Mouse (Mus musculus) neural tube, embryonic 11.5 days (tissue): ENCODE measurements around the gene Rbm4b. TPM values are rescaled to one million over a fixed set of nuclear protein-coding genes. Genes with fewer than 3 reads are reported as not detected.
A peak's percentile ranks its signal among the peaks of the same experiment; 100 is the strongest.

Experiments
- ATAC-seq: fragments of 200-750 bp; cut with Nextera tagmentation; 2 replicates; pipeline ENCODE4 v1.8.0; 2017; ENCODE audit warnings: moderate number of reproducible peaks, mild to moderate bottlenecking, moderate TSS enrichment, moderate library complexity; ENCODE audit not compliant: insufficient read depth, low FRiP score, low TSS enrichment
- DNase-seq: peaks from one replicate; pipeline ENCODE4 v3.0.0-alpha.2; 2015; ENCODE audit warnings: low spot score
- H3K27ac ChIP-seq: fragments of 300-500 bp; sonication (generic); 2 replicates; pipeline ENCODE4 v1.5.1; 2014; ENCODE audit warnings: low read depth, mild to moderate bottlenecking, low read length
- H3K27me3 ChIP-seq: fragments of 300-500 bp; sonication (generic); 2 replicates; pipeline ENCODE4 v1.6.1; 2014; ENCODE audit warnings: mild to moderate bottlenecking, low read length, mixed read lengths; ENCODE audit not compliant: control insufficient read depth, insufficient read depth
- H3K36me3 ChIP-seq: fragments of 300-500 bp; sonication (generic); 2 replicates; pipeline ENCODE4 v1.6.1; 2014; ENCODE audit warnings: mild to moderate bottlenecking, low read length, moderate library complexity, mixed read lengths; ENCODE audit not compliant: control insufficient read depth, insufficient read depth
- H3K4me1 ChIP-seq: fragments of 300-500 bp; sonication (generic); 2 replicates; pipeline ENCODE4 v1.6.1; 2014; ENCODE audit warnings: low read length, mixed read lengths; ENCODE audit not compliant: control insufficient read depth, insufficient read depth
- H3K4me2 ChIP-seq: fragments of 300-500 bp; sonication (generic); 2 replicates; pipeline ENCODE4 v1.6.1; 2014; ENCODE audit warnings: low read depth, mild to moderate bottlenecking, moderate library complexity
- H3K4me3 ChIP-seq: fragments of 300-500 bp; sonication (generic); 2 replicates; pipeline ENCODE4 v1.5.1; 2014; ENCODE audit warnings: low read depth, low read length
- H3K9ac ChIP-seq: fragments of 300-500 bp; sonication (generic); 2 replicates; pipeline ENCODE4 v1.6.1; 2014; ENCODE audit warnings: mild to moderate bottlenecking, low read length
- H3K9me3 ChIP-seq: fragments of 300-500 bp; sonication (generic); 2 replicates; pipeline ENCODE4 v1.6.1; 2016; ENCODE audit warnings: low read length; ENCODE audit not compliant: control insufficient read depth
- WGBS: fragments of 180-500 bp; shearing (Covaris S2); extraction: QIAGEN DNeasy Blood & Tissue Kit; methylation state at CpG from one replicate; pipeline ENCODE4 v1.1.7; 2014; 5-methylcytosine and 5-hydroxymethylcytosine counted together
- polyA plus RNA-seq: library from polyadenylated mRNA; unstranded; fragments of >200 nt; fragmentation: Nextera tagmentation; extraction: Ambion mirVana; gene quantifications from 2 replicates; pipeline ENCODE4 v1.2.1, GENCODE M21; 2014

The Rbm4b gene
- polyA plus RNA-seq, 1 experiment from 2014 or later = 136 TPM

DNA sequence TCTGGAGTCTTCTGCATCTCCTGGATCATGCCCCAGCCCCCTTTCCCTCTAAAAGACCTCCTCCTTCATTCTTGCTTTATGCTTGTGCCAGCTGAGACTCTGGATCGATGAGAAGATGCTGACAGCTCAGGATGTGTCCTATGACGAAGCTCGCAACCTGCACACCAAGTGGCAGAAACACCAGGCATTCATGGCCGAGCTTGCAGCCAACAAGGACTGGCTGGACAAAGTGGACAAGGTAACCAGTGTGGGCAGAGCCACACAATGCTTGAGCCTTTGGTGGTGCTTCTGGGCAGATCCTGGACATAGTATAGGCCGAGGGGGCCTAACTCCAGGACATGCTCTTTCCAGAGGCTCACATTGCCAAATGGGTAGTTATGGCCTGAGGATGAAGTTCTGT is 16.5 kb upstream of the Rbm4b start:
- no peak overlapping the region for H3K4me3 ChIP-seq
- no peaks in the 10 kb centered on the region for H3K9me3 ChIP-seq
- 93% methylated on average over 5 of the region's 5 CpGs for WGBS
- H3K36me3 ChIP-seq = peaks cover 7% of the 10 kb centered on the region
- no peak overlapping the region for H3K4me2 ChIP-seq
- no peak overlapping the region for H3K27ac ChIP-seq
- no peaks in the 10 kb centered on the region for H3K27me3 ChIP-seq
- H3K4me1 ChIP-seq = no peaks in the 10 kb centered on the region
- no peak overlapping the region for H3K9ac ChIP-seq
- ATAC-seq = no peak
- DNase-seq = no peak

DNA sequence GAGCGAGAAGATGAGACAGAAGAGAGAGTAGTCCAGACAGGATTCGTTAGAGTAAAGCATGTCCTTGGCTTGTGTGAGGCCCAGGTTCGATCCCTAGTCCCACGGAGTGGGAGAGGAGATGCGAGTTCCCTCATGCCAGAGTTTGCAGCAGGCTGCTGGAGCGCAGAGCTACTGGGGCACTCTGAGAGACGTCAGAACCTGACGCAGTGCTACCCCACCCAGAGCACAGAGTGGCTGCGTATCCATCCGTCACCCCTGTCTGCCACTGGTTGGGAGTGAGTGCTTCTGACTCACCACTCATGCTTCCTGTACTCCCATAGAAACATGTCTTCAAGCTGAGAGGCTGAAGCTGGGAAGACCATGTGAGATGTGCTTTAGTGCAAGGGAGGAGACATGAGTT is 14.8 kb upstream of the Rbm4b start:
- Histone ChIP-seq H3K36me3 (peaks cover 8% of the 10 kb centered on the region), H3K9ac (no peak overlapping the region), H3K4me1 (no peaks in the 10 kb centered on the region), H3K4me2 (no peak overlapping the region), H3K9me3 (no peaks in the 10 kb centered on the region), H3K27me3 (no peaks in the 10 kb centered on the region), H3K4me3 (no peak overlapping the region), H3K27ac (no peak overlapping the region)
- ATAC-seq (no peak), DNase-seq (no peak)
- 89% methylated on average over 10 of the region's 10 CpGs for WGBS

- no peaks in the 10 kb centered on the region for H3K27me3 ChIP-seq
- no peak overlapping the region for H3K9ac ChIP-seq
- H3K9me3 ChIP-seq = no peaks in the 10 kb centered on the region
- H3K4me2 ChIP-seq = no peak overlapping the region
- no peak overlapping the region for H3K27ac ChIP-seq
- ATAC-seq = no peak
- H3K4me3 ChIP-seq = no peak overlapping the region
- H3K4me1 ChIP-seq = no peaks in the 10 kb centered on the region
- DNase-seq = no peak
- WGBS = 91% methylated on average over 6 of the region's 6 CpGs
- H3K36me3 ChIP-seq = peaks cover 9% of the 10 kb centered on the region
Observed at GRCm38 (mm10) chr19:4742229-4742628, 14.1 kb upstream of the Rbm4b start.

DNA sequence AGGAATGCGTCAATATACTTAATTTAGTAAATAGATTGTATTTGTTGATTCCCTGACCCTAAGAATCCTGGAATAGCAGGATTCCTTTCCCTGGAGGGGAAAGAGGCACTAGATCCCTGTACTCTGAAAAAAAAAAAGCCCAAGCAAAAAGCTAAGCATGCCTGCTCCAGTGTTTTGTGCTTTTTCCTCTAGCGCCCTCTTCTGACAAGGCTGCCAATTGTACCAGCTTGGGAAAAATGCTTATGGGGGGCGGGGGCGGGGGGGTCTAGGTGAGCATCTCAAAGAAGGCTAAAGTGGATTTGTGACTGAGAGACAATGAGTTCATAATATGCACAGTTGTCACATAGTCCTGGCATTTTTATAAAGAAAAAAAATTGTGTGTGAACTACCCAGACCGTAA is 12.8 kb upstream of the Rbm4b start:
- WGBS = 42% methylated on average over 5 of the region's 5 CpGs
- Histone ChIP-seq H3K9ac (no peak overlapping the region), H3K36me3 (0 out of 2 replicates have a peak, but pooled peaks cover 2% of the 10 kb centered on the region), H3K4me2 (no peak overlapping the region), H3K4me3 (no peak overlapping the region), H3K27me3 (no peaks in the 10 kb centered on the region), H3K9me3 (no peaks in the 10 kb centered on the region), H3K27ac (no peak overlapping the region), H3K4me1 (no peaks in the 10 kb centered on the region)
- no peak for ATAC-seq
- peak; percentile 45 for DNase-seq

GRCm38 (mm10) chr19:4744026-4744425 is 12.3 kb upstream of the Rbm4b start:
- WGBS = 86% methylated on average over 14 of the region's 14 CpGs
- Histone ChIP-seq H3K36me3 (0 out of 2 replicates have a peak, but pooled peaks cover 2% of the 10 kb centered on the region), H3K27me3 (no peaks in the 10 kb centered on the region), H3K27ac (no peak overlapping the region), H3K4me2 (no peak overlapping the region), H3K9ac (no peak overlapping the region), H3K9me3 (no peaks in the 10 kb centered on the region), H3K4me3 (no peak overlapping the region), H3K4me1 (no peaks in the 10 kb centered on the region)
- no peak for DNase-seq
- ATAC-seq = no peak

- peaks cover 9% of the 10 kb centered on the region for H3K36me3 ChIP-seq
- ATAC-seq (no peak), DNase-seq (no peak)
Observed at GRCm38 (mm10) chr19:4745057-4745456, 11.2 kb upstream of the Rbm4b start.

DNA sequence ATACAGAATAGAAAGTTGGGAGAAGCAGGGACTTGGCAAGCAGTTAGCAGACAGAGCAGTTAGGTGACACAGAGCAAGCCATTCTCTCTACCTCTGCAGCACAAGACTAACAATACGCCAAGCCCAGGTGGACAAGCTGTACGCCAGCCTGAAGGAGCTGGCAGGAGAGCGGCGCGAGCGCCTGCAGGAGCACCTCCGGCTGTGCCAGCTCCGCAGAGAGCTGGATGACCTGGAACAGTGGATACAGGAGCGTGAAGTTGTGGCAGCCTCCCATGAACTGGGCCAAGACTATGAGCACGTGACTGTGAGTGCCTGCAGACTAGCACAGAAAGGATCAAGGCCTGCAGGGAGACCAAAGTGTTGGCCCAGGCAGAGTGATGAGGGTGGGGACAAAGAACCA is 10.6 kb upstream of the Rbm4b start:
- DNase-seq (no peak), ATAC-seq (no peak)
- H3K4me1 ChIP-seq = no peaks in the 10 kb centered on the region
- H3K4me3 ChIP-seq = no peak overlapping the region
- H3K36me3 ChIP-seq = peaks cover 9% of the 10 kb centered on the region
- H3K4me2 ChIP-seq = no peak overlapping the region
- H3K27me3 ChIP-seq = no peaks in the 10 kb centered on the region
- 94% methylated on average over 10 of the region's 10 CpGs for WGBS
- H3K27ac ChIP-seq = no peak overlapping the region
- H3K9me3 ChIP-seq = no peaks in the 10 kb centered on the region
- H3K9ac ChIP-seq = no peak overlapping the region

More at GRCm38 (mm10) chr19:4745057-4745456, 11.2 kb upstream of the Rbm4b start:
- no peak overlapping the region for H3K27ac ChIP-seq
- H3K4me1 ChIP-seq = no peaks in the 10 kb centered on the region
- 89% methylated on average over 9 of the region's 9 CpGs for WGBS
- H3K9ac ChIP-seq = no peak overlapping the region
- H3K9me3 ChIP-seq = no peaks in the 10 kb centered on the region
- H3K4me2 ChIP-seq = no peak overlapping the region
- H3K4me3 ChIP-seq = no peak overlapping the region
- no peaks in the 10 kb centered on the region for H3K27me3 ChIP-seq

DNA sequence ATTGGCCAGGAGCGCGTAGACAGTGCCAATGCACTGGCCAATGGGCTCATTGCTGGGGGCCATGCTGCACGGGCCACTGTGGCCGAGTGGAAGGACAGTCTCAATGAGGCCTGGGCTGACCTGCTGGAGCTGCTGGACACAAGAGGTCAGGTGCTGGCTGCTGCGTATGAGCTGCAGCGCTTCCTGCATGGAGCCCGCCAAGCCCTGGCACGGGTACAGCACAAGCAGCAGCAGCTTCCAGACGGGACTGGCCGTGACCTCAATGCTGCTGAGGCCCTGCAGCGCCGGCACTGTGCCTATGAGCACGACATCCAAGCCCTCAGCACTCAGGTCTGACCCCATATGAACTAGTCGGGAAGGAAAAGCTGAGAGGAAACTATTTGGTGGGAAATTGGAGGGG is 9.7 kb upstream of the Rbm4b start:
- Histone ChIP-seq H3K27ac (no peak overlapping the region), H3K4me1 (no peaks in the 10 kb centered on the region), H3K27me3 (no peaks in the 10 kb centered on the region), H3K9ac (no peak overlapping the region), H3K4me3 (no peak overlapping the region), H3K9me3 (no peaks in the 10 kb centered on the region), H3K4me2 (no peak overlapping the region), H3K36me3 (peaks cover 11% of the 10 kb centered on the region)
- WGBS = 91% methylated on average over 14 of the region's 14 CpGs
- no peak for ATAC-seq
- no peak for DNase-seq

- 91% methylated on average over 9 of the region's 9 CpGs for WGBS
- Histone ChIP-seq H3K9ac (no peak overlapping the region), H3K27ac (no peak overlapping the region), H3K4me2 (no peak overlapping the region), H3K4me1 (no peaks in the 10 kb centered on the region), H3K36me3 (peaks cover 11% of the 10 kb centered on the region), H3K4me3 (no peak overlapping the region), H3K27me3 (no peaks in the 10 kb centered on the region), H3K9me3 (no peaks in the 10 kb centered on the region)
- ATAC-seq = no peak
- DNase-seq = no peak
Observed at GRCm38 (mm10) chr19:4747631-4748312, 8.5 kb upstream of the Rbm4b start.
